Mouse (Mus musculus) midbrain, embryonic 11.5 days (tissue): ENCODE measurements around the gene Dlk1. TPM values are rescaled to one million over a fixed set of nuclear protein-coding genes. Genes with fewer than 3 reads are reported as not detected.

ENCODE experiments used
- ATAC-seq: fragments of 200-750 bp; cut with Nextera tagmentation; 2 replicates; pipeline ENCODE4 v1.8.0; 2017; ENCODE audit warnings: moderate TSS enrichment, moderate library complexity; ENCODE audit not compliant: low FRiP score
- DNase-seq: peaks from one replicate; pipeline ENCODE4 v3.0.0; 2015; ENCODE audit warnings: low spot score; ENCODE audit errors: missing footprints
- H3K27ac ChIP-seq: fragments of 300-500 bp; sonication (generic); 2 replicates; pipeline ENCODE4 v1.5.1; 2014; ENCODE audit warnings: low read depth, low read length
- H3K27me3 ChIP-seq: fragments of 300-500 bp; sonication (generic); 2 replicates; pipeline ENCODE4 v1.6.1; 2014; ENCODE audit warnings: mild to moderate bottlenecking, low read length, moderate library complexity, mixed read lengths; ENCODE audit not compliant: control insufficient read depth, insufficient read depth
- H3K36me3 ChIP-seq: fragments of 300-500 bp; sonication (generic); 2 replicates; pipeline ENCODE4 v1.6.1; 2014; ENCODE audit warnings: mild to moderate bottlenecking, low read length, moderate library complexity, mixed read lengths; ENCODE audit not compliant: control insufficient read depth, insufficient read depth
- H3K4me1 ChIP-seq: fragments of 300-500 bp; sonication (generic); 2 replicates; pipeline ENCODE4 v1.6.1; 2014; ENCODE audit warnings: low read length; ENCODE audit not compliant: control insufficient read depth, insufficient read depth
- H3K4me2 ChIP-seq: fragments of 300-500 bp; sonication (generic); 2 replicates; pipeline ENCODE4 v1.6.1; 2014; ENCODE audit warnings: mild to moderate bottlenecking, moderate library complexity
- H3K4me3 ChIP-seq: fragments of 300-500 bp; sonication (generic); 2 replicates; pipeline ENCODE4 v1.5.1; 2014; ENCODE audit warnings: low read depth, low read length
- H3K9ac ChIP-seq: fragments of 300-500 bp; sonication (generic); 2 replicates; pipeline ENCODE4 v1.6.1; 2014; ENCODE audit warnings: low read length
- H3K9me3 ChIP-seq: fragments of 300-500 bp; sonication (generic); 2 replicates; pipeline ENCODE4 v1.6.1; 2016; ENCODE audit warnings: low read length; ENCODE audit not compliant: control insufficient read depth
- WGBS: fragments of 180-500 bp; shearing (Covaris S2); extraction: QIAGEN DNeasy Blood & Tissue Kit; methylation state at CpG from one replicate; pipeline ENCODE4 v1.1.7; 2014; 5-methylcytosine and 5-hydroxymethylcytosine counted together
- polyA plus RNA-seq: library from polyadenylated mRNA; unstranded; fragments of >200 nt; fragmentation: Nextera tagmentation; extraction: Ambion mirVana; gene quantifications from 2 replicates; pipeline ENCODE4 v1.2.1, GENCODE M21; 2014

The Dlk1 gene
- polyA plus RNA-seq, 1 experiment from 2014 or later: 75.1 TPM

GRCm38 (mm10) chr12:109508495-109509454 lies 56.2 kb downstream of the Dlk1 start:
- Histone ChIP-seq H3K27me3 (peaks cover 8% of the 10 kb centered on the region), H3K27ac (peak overlapping the region; percentile 63)
- ATAC-seq: peak; percentile 12; the same call in 1 of the 2 replicates

GRCm38 (mm10) chr12:109509531-109510137 lies 57.0 kb downstream of the Dlk1 start:
- no peak overlapping the region for H3K4me2 ChIP-seq
- H3K4me1 ChIP-seq: peaks cover 17% of the 10 kb centered on the region
- peak; percentile 84 for DNase-seq
- peak; percentile 71 for ATAC-seq
- peak overlapping the region; percentile 43; the same call in 1 of the 2 replicates for H3K9ac ChIP-seq
- H3K27ac ChIP-seq: peak overlapping the region; percentile 63
- H3K27me3 ChIP-seq: peaks cover 8% of the 10 kb centered on the region
- no peak overlapping the region for H3K4me3 ChIP-seq
- no peaks in the 10 kb centered on the region for H3K9me3 ChIP-seq
- 15% methylated on average over 9 of the region's 9 CpGs for WGBS
- H3K36me3 ChIP-seq: no peaks in the 10 kb centered on the region

More at GRCm38 (mm10) chr12:109508495-109509454, 56.2 kb downstream of the Dlk1 start:
- H3K9me3 ChIP-seq: no peaks in the 10 kb centered on the region
- no peak overlapping the region for H3K4me2 ChIP-seq
- WGBS: 21% methylated on average over 20 of the region's 20 CpGs
- H3K4me1 ChIP-seq: peaks cover 17% of the 10 kb centered on the region
- H3K36me3 ChIP-seq: no peaks in the 10 kb centered on the region
- H3K4me3 ChIP-seq: no peak overlapping the region
- DNase-seq: peak; percentile 93
- peak overlapping the region; percentile 43; the same call in 1 of the 2 replicates for H3K9ac ChIP-seq

- Histone ChIP-seq H3K27ac (no peak overlapping the region), H3K4me1 (peaks cover 17% of the 10 kb centered on the region)
Measured at GRCm38 (mm10) chr12:109510247-109510646, 57.6 kb downstream of the Dlk1 start.

GRCm38 (mm10) chr12:109511456-109511855 lies 58.8 kb downstream of the Dlk1 start:
- Histone ChIP-seq H3K27me3 (peaks cover 9% of the 10 kb centered on the region), H3K27ac (no peak overlapping the region), H3K36me3 (no peaks in the 10 kb centered on the region), H3K4me2 (no peak overlapping the region), H3K9me3 (no peaks in the 10 kb centered on the region), H3K4me3 (no peak overlapping the region), H3K9ac (no peak overlapping the region), H3K4me1 (peaks cover 17% of the 10 kb centered on the region)
- DNase-seq (no peak), ATAC-seq (no peak)
- 89% methylated on average over 8 of the region's 8 CpGs for WGBS

More at GRCm38 (mm10) chr12:109510247-109510646, 57.6 kb downstream of the Dlk1 start:
- DNase-seq (peak; percentile 87), ATAC-seq (0 out of 2 replicates have a peak, but pooled peaks have one; percentile 1)
- Histone ChIP-seq H3K4me2 (no peak overlapping the region), H3K27me3 (peaks cover 8% of the 10 kb centered on the region), H3K4me3 (no peak overlapping the region), H3K9me3 (no peaks in the 10 kb centered on the region), H3K36me3 (no peaks in the 10 kb centered on the region), H3K9ac (no peak overlapping the region)
- 89% methylated on average over 8 of the region's 8 CpGs for WGBS

GRCm38 (mm10) chr12:109512151-109512907 lies 59.7 kb downstream of the Dlk1 start:
- Histone ChIP-seq H3K4me3 (no peak overlapping the region), H3K27me3 (peaks cover 9% of the 10 kb centered on the region), H3K9ac (no peak overlapping the region), H3K4me2 (no peak overlapping the region), H3K27ac (no peak overlapping the region), H3K4me1 (peaks cover 19% of the 10 kb centered on the region), H3K9me3 (no peaks in the 10 kb centered on the region), H3K36me3 (no peaks in the 10 kb centered on the region)
- 42% methylated on average over 13 of the region's 13 CpGs for WGBS
- ATAC-seq (no peak), DNase-seq (no peak)

Other genes starting within 250 kb of the Dlk1 start
- 0.32 and 0.59 TPM in 2 replicates for gene Rtl1, start 147.5 kb downstream of the Dlk1 start, polyA plus RNA-seq